Mouse (Mus musculus) liver, embryonic 14.5 days (tissue): ENCODE measurements at regions not wholly inside any gene's neighbourhood (a gene's known extent, or its start where the extent isn't known, plus 50 kb on each side); places are given as distances from the start of the nearest gene placed in this dataset.

Experiments used
- ATAC-seq: fragments of 200-750 bp; cut with Nextera tagmentation; 2 replicates; pipeline ENCODE4 v1.8.0; 2017; ENCODE audit warnings: moderate number of reproducible peaks, mild to moderate bottlenecking, moderate library complexity; ENCODE audit not compliant: insufficient read depth
- DNase-seq, 3 experiments: peaks; one replicate each; pipeline ENCODE4 v3.0.0-alpha.2; 2012 to 2013; ENCODE audit warnings: low read depth in 3 of 3, low spot score in 3 of 3
- H3K27ac ChIP-seq: fragments of 300-500 bp; sonication (generic); 2 replicates; pipeline ENCODE4 v1.5.1; 2014; ENCODE audit warnings: moderate library complexity, mild to moderate bottlenecking, control low read depth, inconsistent platforms
- H3K27me3 ChIP-seq: fragments of 300-500 bp; sonication (generic); 2 replicates; pipeline ENCODE4 v1.6.1; 2014; ENCODE audit warnings: mild to moderate bottlenecking, low read length, moderate library complexity; ENCODE audit not compliant: control insufficient read depth, insufficient read depth
- H3K36me3 ChIP-seq: fragments of 300-500 bp; sonication (generic); replicated peaks from 2 replicates; pipeline ENCODE4 v1.6.1; 2014; ENCODE audit warnings: low read depth; ENCODE audit not compliant: control insufficient read depth, insufficient read depth
- H3K4me1 ChIP-seq, 2 experiments: fragments of 200-500 bp in 1 of 2; fragments of 300-500 bp in 1 of 2; sonication (generic) in 1 of 2; replicated peaks; 2 replicates each; pipeline ENCODE4 v1.6.1; 2012 to 2014; ENCODE audit warnings: antibody characterized with exemption in 1 of 2, inconsistent platforms in 1 of 2, low read length in 1 of 2; ENCODE audit not compliant: control insufficient read depth in 2 of 2, insufficient read depth in 2 of 2
- H3K4me2 ChIP-seq: fragments of 300-500 bp; sonication (generic); 2 replicates; pipeline ENCODE4 v1.6.1; 2014; ENCODE audit warnings: low read depth, mild to moderate bottlenecking, control low read depth, moderate library complexity
- H3K4me3 ChIP-seq, 2 experiments: fragments of 200-500 bp in 1 of 2; fragments of 300-500 bp in 1 of 2; sonication (generic) in 1 of 2; 2 replicates each; pipeline ENCODE4 v1.5.1; 2012 to 2014; ENCODE audit warnings: low read depth in 2 of 2, low read length in 2 of 2, mild to moderate bottlenecking in 2 of 2, control low read depth in 1 of 2, inconsistent platforms in 1 of 2, moderate library complexity in 1 of 2; ENCODE audit not compliant: insufficient read depth in 1 of 2
- H3K9ac ChIP-seq: fragments of 300-500 bp; sonication (generic); replicated peaks from 2 replicates; pipeline ENCODE4 v1.6.1; 2014; ENCODE audit warnings: mild to moderate bottlenecking, control low read depth, moderate library complexity
- H3K9me3 ChIP-seq: fragments of 300-500 bp; sonication (generic); 2 replicates; pipeline ENCODE4 v1.6.1; 2016; ENCODE audit warnings: low read length, mixed read lengths; ENCODE audit not compliant: control insufficient read depth
- CTCF ChIP-seq: IDR thresholded peaks from 2 replicates; pipeline ENCODE4 v1.5.1; 2016; ENCODE audit warnings: antibody characterized with exemption, low read depth, control low read depth
- EP300 ChIP-seq: IDR thresholded peaks from 2 replicates; pipeline ENCODE4 v1.6.1; 2016; ENCODE audit warnings: antibody characterized with exemption, low read depth
- WGBS: fragments of 180-500 bp; shearing (Covaris S2); extraction: QIAGEN DNeasy Blood & Tissue Kit; methylation state at CpG from one replicate; pipeline ENCODE4 v1.1.7; 2014; ENCODE audit not compliant: insufficient replicate concordance; 5-methylcytosine and 5-hydroxymethylcytosine counted together

DNA sequence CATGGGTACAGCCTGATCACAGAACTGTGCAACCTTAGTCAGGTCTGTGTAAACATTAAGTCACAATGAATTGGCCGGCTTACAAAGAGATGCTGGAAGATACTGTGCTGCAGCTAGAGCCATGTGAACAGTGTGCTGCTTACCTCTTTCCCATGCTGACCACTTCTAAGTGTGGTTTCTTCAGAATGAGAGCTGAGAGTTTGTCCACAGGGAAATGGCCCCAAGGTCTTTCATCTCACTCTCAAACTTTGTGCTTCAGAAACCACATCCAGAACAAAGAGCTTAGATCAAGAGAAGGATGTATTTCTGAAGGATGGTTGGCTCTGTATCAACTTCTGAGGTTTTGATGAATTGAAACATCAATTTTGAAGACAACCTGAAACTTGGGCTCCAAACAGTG lies 165.7 kb downstream of the Lrrc3b start:
- no peaks in the 10 kb centered on the region for H3K36me3 ChIP-seq
- H3K9me3 ChIP-seq = no peaks in the 10 kb centered on the region
- no peak for ATAC-seq
- H3K27me3 ChIP-seq = no peaks in the 10 kb centered on the region
- WGBS = 55% methylated on average over 1 of the region's 1 CpGs
- no peak overlapping the region for H3K4me2 ChIP-seq
- H3K9ac ChIP-seq = no peak overlapping the region
- DNase-seq = no peak
- no peak for TF ChIP-seq EP300
- no peak for TF ChIP-seq CTCF
- H3K27ac ChIP-seq = no peak overlapping the region
- no peaks in the 10 kb centered on the region for H3K4me1 ChIP-seq
- no peak overlapping the region for H3K4me3 ChIP-seq

DNA sequence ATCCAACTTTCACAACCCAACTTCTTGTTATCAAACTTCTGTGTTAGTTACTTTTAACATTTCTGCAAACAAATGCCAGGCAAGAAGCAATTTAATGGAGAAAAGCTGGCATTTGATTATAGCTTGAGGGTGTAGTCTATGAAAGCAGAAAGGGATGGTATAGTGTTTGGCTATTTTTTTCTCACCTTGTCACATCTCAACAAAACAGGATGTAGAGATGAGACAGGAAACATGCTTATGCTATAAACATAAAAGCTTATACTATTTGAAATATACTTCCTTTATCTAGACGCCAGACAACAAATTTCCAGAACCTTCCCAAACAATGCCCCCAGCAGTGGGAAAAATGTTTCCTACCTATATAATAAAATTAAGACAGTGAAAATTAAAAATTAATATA lies 166.4 kb downstream of the Lrrc3b start:
- H3K27ac ChIP-seq = no peak overlapping the region
- no peaks in the 10 kb centered on the region for H3K4me1 ChIP-seq
- 43% methylated on average over 1 of the region's 1 CpGs for WGBS
- no peaks in the 10 kb centered on the region for H3K27me3 ChIP-seq
- no peak overlapping the region for H3K4me2 ChIP-seq
- no peak overlapping the region for H3K9ac ChIP-seq
- H3K4me3 ChIP-seq = no peak overlapping the region
- no peak for TF ChIP-seq EP300
- no peak for TF ChIP-seq CTCF
- DNase-seq (no peak), ATAC-seq (no peak)
- no peaks in the 10 kb centered on the region for H3K9me3 ChIP-seq
- H3K36me3 ChIP-seq = no peaks in the 10 kb centered on the region

DNA sequence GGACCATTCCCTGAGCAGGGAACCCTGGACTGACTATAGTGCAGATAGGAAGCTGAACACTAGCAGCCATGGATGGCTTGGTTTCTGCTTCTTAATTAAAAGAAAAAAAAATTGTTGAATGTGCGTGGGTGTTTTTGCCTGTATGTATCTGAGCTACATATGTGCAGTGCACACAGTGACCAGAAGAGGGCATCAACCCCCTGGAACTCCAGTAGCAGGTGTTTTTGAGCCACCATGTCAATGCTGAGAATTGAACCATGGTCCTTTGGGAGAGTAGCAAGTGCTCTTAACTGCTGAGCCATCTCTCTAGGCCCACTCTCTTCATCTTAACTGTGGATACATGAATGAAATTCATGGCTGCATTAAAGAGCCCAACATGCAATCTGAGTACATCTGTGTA lies 172.5 kb downstream of the Lrrc3b start:
- Histone ChIP-seq H3K27ac (no peak overlapping the region), H3K4me2 (no peak overlapping the region), H3K27me3 (no peaks in the 10 kb centered on the region), H3K4me3 (no peak overlapping the region), H3K9me3 (no peaks in the 10 kb centered on the region), H3K4me1 (no peaks in the 10 kb centered on the region), H3K36me3 (no peaks in the 10 kb centered on the region), H3K9ac (no peak overlapping the region)
- DNase-seq (no peak), ATAC-seq (no peak)
- WGBS = 38% methylated on average over 1 of the region's 1 CpGs
- TF ChIP-seq EP300 = no peak
- peak; percentile 50 for TF ChIP-seq CTCF

DNA sequence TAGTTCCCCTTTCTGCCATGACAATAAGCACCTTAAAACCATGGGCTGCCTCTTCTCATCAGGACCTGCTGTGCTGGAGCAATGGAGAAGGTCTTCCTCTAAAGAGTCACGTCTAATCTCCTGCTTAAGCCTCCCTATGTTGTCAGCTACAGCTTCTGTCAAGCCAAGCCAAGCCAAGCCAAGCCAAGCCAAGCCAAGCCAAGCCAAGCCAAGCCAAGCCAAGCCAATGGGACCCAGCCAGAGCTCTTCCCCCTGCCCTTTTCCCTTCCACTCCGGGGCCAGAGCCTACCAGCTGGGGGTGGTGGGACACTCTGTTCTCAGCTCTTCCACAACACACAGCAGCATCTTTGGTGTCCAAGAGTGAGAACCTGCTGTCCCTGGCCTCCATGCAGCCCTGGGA lies 175.8 kb downstream of the Lrrc3b start:
- TF ChIP-seq EP300 (no peak), CTCF (no peak)
- no peaks in the 10 kb centered on the region for H3K4me1 ChIP-seq
- DNase-seq = no peak
- no peaks in the 10 kb centered on the region for H3K9me3 ChIP-seq
- H3K4me3 ChIP-seq = no peak overlapping the region
- WGBS = 42% methylated on average over 2 of the region's 2 CpGs
- no peak overlapping the region for H3K4me2 ChIP-seq
- H3K27me3 ChIP-seq = no peaks in the 10 kb centered on the region
- no peak overlapping the region for H3K9ac ChIP-seq
- no peak for ATAC-seq
- H3K27ac ChIP-seq = no peak overlapping the region
- H3K36me3 ChIP-seq = no peaks in the 10 kb centered on the region

DNA sequence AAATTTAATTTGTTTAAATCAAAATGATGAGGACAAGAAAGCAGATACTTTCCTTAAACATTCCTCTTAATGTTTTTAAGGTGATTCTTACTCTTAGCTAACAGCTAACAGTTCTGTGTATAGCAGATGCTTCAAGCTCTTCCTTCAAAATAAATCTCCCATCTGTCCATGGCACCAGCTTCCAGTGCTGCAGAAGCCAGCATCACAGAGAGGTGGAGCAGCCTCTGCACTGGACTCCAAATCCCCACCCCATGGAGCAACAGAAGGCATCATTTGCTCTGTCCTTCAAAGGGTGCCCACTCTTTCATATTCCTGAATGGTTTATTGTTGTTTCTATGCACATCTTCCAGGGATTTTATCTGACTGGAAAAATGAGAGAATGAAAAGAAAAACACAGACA lies 183.1 kb downstream of the Lrrc3b start:
- TF ChIP-seq EP300 (no peak), CTCF (no peak)
- no peak overlapping the region for H3K27ac ChIP-seq
- H3K4me3 ChIP-seq = no peak overlapping the region
- no peaks in the 10 kb centered on the region for H3K9me3 ChIP-seq
- no peaks in the 10 kb centered on the region for H3K4me1 ChIP-seq
- DNase-seq = no peak
- no peaks in the 10 kb centered on the region for H3K27me3 ChIP-seq
- no peak overlapping the region for H3K9ac ChIP-seq
- no peak for ATAC-seq
- no peak overlapping the region for H3K4me2 ChIP-seq
- no peaks in the 10 kb centered on the region for H3K36me3 ChIP-seq

DNA sequence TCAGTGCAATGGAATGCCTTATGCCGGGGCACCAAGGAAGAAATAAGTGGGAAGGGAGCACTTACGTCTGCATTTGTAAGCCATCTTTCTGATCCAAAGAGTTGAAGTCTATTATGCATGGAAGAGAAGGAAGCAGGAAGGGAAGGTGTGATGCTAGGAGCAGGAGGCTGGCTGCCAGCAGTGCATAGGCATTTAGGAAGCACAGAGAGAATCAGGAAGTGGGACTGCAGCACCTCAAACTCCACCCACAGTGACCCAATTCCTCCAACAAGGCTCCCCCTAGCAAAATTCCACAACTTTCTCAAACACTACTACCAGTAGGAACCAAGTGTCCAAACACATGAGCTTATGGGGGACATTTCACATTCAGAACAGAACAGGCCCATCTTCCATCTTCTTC lies 233.2 kb downstream of the Lrrc3b start:
- Histone ChIP-seq H3K4me1 (no peaks in the 10 kb centered on the region), H3K9ac (no peak overlapping the region), H3K9me3 (no peaks in the 10 kb centered on the region), H3K36me3 (no peaks in the 10 kb centered on the region), H3K27ac (no peak overlapping the region), H3K4me3 (no peak overlapping the region), H3K27me3 (no peaks in the 10 kb centered on the region), H3K4me2 (no peak overlapping the region)
- DNase-seq (no peak), ATAC-seq (no peak)
- no peak for TF ChIP-seq CTCF
- 52% methylated on average over 2 of the region's 2 CpGs for WGBS
